Mouse (Mus musculus) limb, embryonic 11.5 days (tissue): Measurements from ENCODE around the gene Ttc7. TPM values are rescaled to one million over a fixed set of nuclear protein-coding genes. Genes with fewer than 3 reads are reported as not detected.

Experiments used
- ATAC-seq: fragments of 200-750 bp; cut with Nextera tagmentation; 2 replicates; pipeline ENCODE4 v1.8.0; 2017; ENCODE audit warnings: low read depth; ENCODE audit not compliant: insufficient number of reproducible peaks, low FRiP score, low TSS enrichment
- DNase-seq: peaks from one replicate; pipeline ENCODE4 v3.0.0-alpha.2; 2015; ENCODE audit warnings: low spot score
- H3K27ac ChIP-seq: fragments of 300-500 bp; sonication (generic); replicated peaks from 2 replicates; pipeline ENCODE4 v1.5.1; 2014; ENCODE audit warnings: low read depth, mild to moderate bottlenecking, low read length
- H3K27me3 ChIP-seq: fragments of 300-500 bp; sonication (generic); 2 replicates; pipeline ENCODE4 v1.6.1; 2014; ENCODE audit warnings: mild to moderate bottlenecking, low read length, mixed read lengths; ENCODE audit not compliant: control insufficient read depth, insufficient read depth
- H3K36me3 ChIP-seq: fragments of 300-500 bp; sonication (generic); 2 replicates; pipeline ENCODE4 v1.6.1; 2014; ENCODE audit warnings: mild to moderate bottlenecking, low read length, moderate library complexity, mixed read lengths; ENCODE audit not compliant: control insufficient read depth, insufficient read depth
- H3K4me1 ChIP-seq: fragments of 300-500 bp; sonication (generic); 2 replicates; pipeline ENCODE4 v1.6.1; 2014; ENCODE audit warnings: low read length, mixed read lengths; ENCODE audit not compliant: control insufficient read depth, insufficient read depth
- H3K4me2 ChIP-seq: fragments of 300-500 bp; sonication (generic); 2 replicates; pipeline ENCODE4 v1.6.1; 2014; ENCODE audit warnings: low read depth, mild to moderate bottlenecking, moderate library complexity; ENCODE audit not compliant: severe bottlenecking
- H3K4me3 ChIP-seq: fragments of 300-500 bp; sonication (generic); 2 replicates; pipeline ENCODE4 v1.5.1; 2014; ENCODE audit warnings: low read depth, low read length
- H3K9ac ChIP-seq: fragments of 300-500 bp; sonication (generic); 2 replicates; pipeline ENCODE4 v1.6.1; 2014; ENCODE audit warnings: mild to moderate bottlenecking, low read length
- H3K9me3 ChIP-seq: fragments of 300-500 bp; sonication (generic); 2 replicates; pipeline ENCODE4 v1.6.1; 2016; ENCODE audit warnings: low read length; ENCODE audit not compliant: control insufficient read depth
- WGBS: fragments of 180-500 bp; shearing (Covaris S2); extraction: QIAGEN DNeasy Blood & Tissue Kit; methylation state at CpG from one replicate; pipeline ENCODE4 v1.1.7; 2014; 5-methylcytosine and 5-hydroxymethylcytosine counted together
- polyA plus RNA-seq: library from polyadenylated mRNA; unstranded; fragments of >200 nt; fragmentation: Nextera tagmentation; extraction: Ambion mirVana; gene quantifications from 2 replicates; pipeline ENCODE4 v1.2.1, GENCODE M21; 2014

Ttc7 gene
- polyA plus RNA-seq, 1 experiment from 2014 or later: 1.8 TPM

GRCm38 (mm10) chr17:87352106-87352897, 69.6 kb downstream of the Ttc7 start:
- peak; percentile 78 for ATAC-seq

GRCm38 (mm10) chr17:87352898-87353225, 70.2 kb downstream of the Ttc7 start:
- Histone ChIP-seq H3K4me2 (peak overlapping the region; percentile 26; the same call in 1 of the 2 replicates), H3K9ac (no peak overlapping the region), H3K36me3 (no peaks in the 10 kb centered on the region), H3K27me3 (no peaks in the 10 kb centered on the region), H3K4me3 (no peak overlapping the region), H3K27ac (peak overlapping the region; percentile 51; the same call in 1 of the 2 replicates), H3K9me3 (no peaks in the 10 kb centered on the region), H3K4me1 (peaks cover 47% of the 10 kb centered on the region)
- DNase-seq (no peak), ATAC-seq (peak; percentile 28; the same call in 1 of the 2 replicates)
- WGBS: 6% methylated on average over 1 of the region's 1 CpGs

More at GRCm38 (mm10) chr17:87352106-87352897, 69.6 kb downstream of the Ttc7 start:
- Histone ChIP-seq H3K27me3 (no peaks in the 10 kb centered on the region), H3K4me1 (peaks cover 47% of the 10 kb centered on the region), H3K9ac (no peak overlapping the region), H3K4me2 (peak overlapping the region; percentile 37), H3K4me3 (no peak overlapping the region), H3K36me3 (no peaks in the 10 kb centered on the region), H3K27ac (peak overlapping the region; percentile 56), H3K9me3 (no peaks in the 10 kb centered on the region)
- DNase-seq: peak; percentile 87
- WGBS: 8% methylated on average over 16 of the region's 16 CpGs

DNA sequence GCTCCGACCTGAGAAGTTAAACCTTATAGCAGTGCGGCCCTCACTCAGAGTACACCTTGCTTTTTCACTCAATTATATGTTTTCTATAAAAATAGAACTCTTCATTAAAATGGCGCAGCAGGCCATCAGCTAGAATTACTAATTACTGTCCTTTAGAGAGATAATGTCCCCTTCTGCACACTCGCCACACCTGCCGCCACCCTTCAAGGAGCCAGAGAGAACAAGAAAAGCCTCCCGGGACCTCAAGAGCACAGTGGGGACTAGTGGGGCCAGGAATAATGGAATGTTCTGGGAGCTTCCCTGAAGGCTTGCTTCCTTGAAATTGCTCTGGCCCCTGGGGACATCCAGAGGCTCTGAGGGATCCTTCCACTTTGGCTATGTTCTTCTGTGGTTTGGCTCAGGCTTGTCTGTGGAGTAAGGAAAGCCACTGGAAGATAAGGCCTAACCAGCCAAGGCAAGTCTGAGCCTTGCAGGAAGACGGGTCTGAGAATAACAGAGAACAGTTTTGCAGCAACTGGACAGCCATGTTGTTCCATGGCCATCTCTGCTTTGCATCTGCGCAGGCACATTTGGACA, 71.1 kb downstream of the Ttc7 start:
- H3K27me3 ChIP-seq: no peaks in the 10 kb centered on the region
- 84% methylated on average over 8 of the region's 8 CpGs for WGBS
- no peak overlapping the region for H3K4me3 ChIP-seq
- H3K4me2 ChIP-seq: no peak overlapping the region
- H3K9me3 ChIP-seq: no peaks in the 10 kb centered on the region
- no peak overlapping the region for H3K27ac ChIP-seq
- DNase-seq: no peak
- peaks cover 46% of the 10 kb centered on the region for H3K4me1 ChIP-seq
- no peaks in the 10 kb centered on the region for H3K36me3 ChIP-seq
- ATAC-seq: no peak
- no peak overlapping the region for H3K9ac ChIP-seq

DNA sequence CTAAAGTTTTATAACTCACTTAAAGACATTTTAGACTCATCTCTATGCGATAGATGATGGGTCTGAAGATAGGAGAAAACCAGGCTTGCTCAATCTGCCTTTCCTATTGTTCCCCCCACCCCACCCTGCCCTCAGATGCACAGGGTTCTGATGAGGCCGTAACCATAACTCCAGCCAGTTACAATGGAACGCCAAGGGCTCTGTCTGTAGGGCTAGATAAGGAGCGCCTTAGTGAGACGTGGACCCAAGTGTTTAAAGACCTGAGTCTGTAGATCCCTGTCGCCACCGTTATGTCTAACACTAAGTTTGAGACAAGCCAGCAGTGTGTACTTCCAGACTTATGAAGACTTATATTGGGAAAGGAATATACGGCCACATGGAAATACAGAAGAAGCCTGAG, 72.8 kb downstream of the Ttc7 start:
- Histone ChIP-seq H3K4me2 (no peak overlapping the region), H3K9ac (no peak overlapping the region), H3K4me1 (peaks cover 36% of the 10 kb centered on the region), H3K36me3 (no peaks in the 10 kb centered on the region), H3K27me3 (no peaks in the 10 kb centered on the region), H3K27ac (no peak overlapping the region), H3K9me3 (no peaks in the 10 kb centered on the region), H3K4me3 (no peak overlapping the region)
- 84% methylated on average over 8 of the region's 8 CpGs for WGBS
- no peak for DNase-seq
- ATAC-seq: no peak

DNA sequence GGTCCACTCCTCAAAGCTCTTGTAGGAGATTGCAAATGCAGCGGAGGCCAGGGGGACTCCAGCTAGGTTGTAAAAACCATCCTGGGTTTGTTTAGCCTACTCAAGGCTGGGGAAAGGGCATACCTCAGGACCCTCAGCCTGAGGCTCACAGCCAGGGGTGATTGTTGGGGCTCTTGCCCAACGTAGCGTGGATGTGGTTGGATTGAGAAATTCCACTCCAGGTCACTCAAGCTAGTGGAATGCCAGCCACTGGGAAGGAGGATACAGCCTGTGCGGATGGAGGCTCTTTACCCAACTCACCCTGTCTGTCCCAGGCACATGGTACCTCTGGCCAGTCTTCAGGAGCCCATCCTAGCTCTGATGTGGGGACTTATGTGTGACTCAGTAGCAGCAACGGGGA, 73.6 kb downstream of the Ttc7 start:
- DNase-seq: no peak
- H3K4me1 ChIP-seq: peaks cover 35% of the 10 kb centered on the region
- no peak for ATAC-seq

GRCm38 (mm10) chr17:87357506-87357905, 74.8 kb downstream of the Ttc7 start:
- no peak for ATAC-seq
- 75% methylated on average over 9 of the region's 9 CpGs for WGBS
- peaks cover 23% of the 10 kb centered on the region for H3K4me1 ChIP-seq

More for the DNA sequence above, 73.6 kb downstream of the Ttc7 start:
- Histone ChIP-seq H3K9me3 (no peaks in the 10 kb centered on the region), H3K27ac (no peak overlapping the region), H3K36me3 (no peaks in the 10 kb centered on the region), H3K4me2 (no peak overlapping the region), H3K9ac (no peak overlapping the region), H3K27me3 (no peaks in the 10 kb centered on the region), H3K4me3 (no peak overlapping the region)
- WGBS: 82% methylated on average over 5 of the region's 5 CpGs

GRCm38 (mm10) chr17:87361132-87361531, 78.4 kb downstream of the Ttc7 start:
- H3K36me3 ChIP-seq: no peaks in the 10 kb centered on the region
- no peak overlapping the region for H3K9ac ChIP-seq
- H3K4me3 ChIP-seq: no peak overlapping the region
- no peaks in the 10 kb centered on the region for H3K27me3 ChIP-seq
- H3K9me3 ChIP-seq: no peaks in the 10 kb centered on the region
- H3K27ac ChIP-seq: no peak overlapping the region
- 58% methylated on average over 3 of the region's 3 CpGs for WGBS
- ATAC-seq: no peak
- peaks cover 14% of the 10 kb centered on the region for H3K4me1 ChIP-seq
- H3K4me2 ChIP-seq: no peak overlapping the region
- no peak for DNase-seq

More at GRCm38 (mm10) chr17:87357506-87357905, 74.8 kb downstream of the Ttc7 start:
- no peaks in the 10 kb centered on the region for H3K36me3 ChIP-seq
- H3K27me3 ChIP-seq: no peaks in the 10 kb centered on the region
- H3K27ac ChIP-seq: no peak overlapping the region
- H3K9ac ChIP-seq: no peak overlapping the region
- H3K4me2 ChIP-seq: no peak overlapping the region
- H3K4me3 ChIP-seq: no peak overlapping the region
- no peaks in the 10 kb centered on the region for H3K9me3 ChIP-seq
- no peak for DNase-seq

GRCm38 (mm10) chr17:87364108-87364507, 81.4 kb downstream of the Ttc7 start:
- Histone ChIP-seq H3K27ac (no peak overlapping the region), H3K36me3 (no peaks in the 10 kb centered on the region), H3K4me1 (peaks cover 32% of the 10 kb centered on the region), H3K27me3 (no peaks in the 10 kb centered on the region), H3K4me2 (no peak overlapping the region), H3K4me3 (no peak overlapping the region), H3K9me3 (no peaks in the 10 kb centered on the region), H3K9ac (no peak overlapping the region)
- no peak for DNase-seq
- 91% methylated on average over 15 of the region's 15 CpGs for WGBS
- no peak for ATAC-seq
